ENCODE assay signal across 8 mouse cellular contexts in genomic region chr10:67984271-67984943, GRCm38 (mm10). TPM values are rescaled to one million over a fixed set of nuclear protein-coding genes. Genes with fewer than 3 reads are reported as not detected.
DNase-seq lines count a peak whose midpoint lies in the region; ATAC-seq and TF ChIP-seq lines count a peak whose summit lies in the region.

No protein-coding gene starts in this region.

- 47% methylated on average over 13 of the region's 13 CpGs for WGBS in thymus, adult 2 months
- 36% methylated on average over 13 of the region's 13 CpGs for WGBS in intestine, postnatal 0 days
- WGBS in limb, embryonic 13.5 days = 45% methylated on average over 13 of the region's 13 CpGs

- no peak overlapping the region for H3K4me2 ChIP-seq in intestine, postnatal 0 days (replicated peaks; ENCODE audit: low read depth)
- H3K4me2 ChIP-seq in limb, embryonic 13.5 days (replicated peaks) = no peak overlapping the region

- H3K4me1 ChIP-seq in thymus, adult 2 months (replicated peaks; ENCODE audit: control insufficient read depth, insufficient read depth, low read length) = peaks cover 8% of the 10 kb centered on the region
- H3K4me1 ChIP-seq in intestine, postnatal 0 days (replicated peaks; ENCODE audit: control insufficient read depth, insufficient read depth, low read length) = no peaks in the 10 kb centered on the region
- peaks cover 8% of the 10 kb centered on the region for H3K4me1 ChIP-seq in limb, embryonic 13.5 days

- no peak overlapping the region for H3K27ac ChIP-seq in thymus, adult 2 months (ENCODE audit: control insufficient read depth, insufficient read depth, low read length)
- H3K27ac ChIP-seq in intestine, postnatal 0 days (ENCODE audit: low read depth, low read length) = no peak overlapping the region
- no peak overlapping the region for H3K27ac ChIP-seq in limb, embryonic 13.5 days

- DNase-seq in thymus, adult 2 months = peak; percentile 43
- DNase-seq in thymus, adult 18-20 months = no peak
- peak; percentile 55 for DNase-seq in cerebellum, adult 8-10 months
- DNase-seq in forelimb bud, embryonic 11.5 days (ENCODE audit: low read depth, low spot score) = peak; percentile 70
- DNase-seq in thymus, postnatal 0 days (ENCODE audit: low spot score) = peak; percentile 49

- H3K36me3 ChIP-seq in thymus, adult 2 months (ENCODE audit: control insufficient read depth, insufficient read depth, low read length) = 0 out of 2 replicates have a peak, but pooled peaks cover 4% of the 10 kb centered on the region
- H3K36me3 ChIP-seq in intestine, postnatal 0 days (ENCODE audit: control insufficient read depth, insufficient read depth) = no peaks in the 10 kb centered on the region
- peaks cover 5% of the 10 kb centered on the region; the same call in 1 of the 2 replicates for H3K36me3 ChIP-seq in limb, embryonic 13.5 days

- H3K27me3 ChIP-seq in thymus, adult 2 months (ENCODE audit: control insufficient read depth, insufficient read depth, low read length) = no peaks in the 10 kb centered on the region
- H3K27me3 ChIP-seq in intestine, postnatal 0 days (replicated peaks; ENCODE audit: control insufficient read depth, insufficient read depth, low read length) = no peaks in the 10 kb centered on the region
- no peaks in the 10 kb centered on the region for H3K27me3 ChIP-seq in limb, embryonic 13.5 days

- H3K9ac ChIP-seq in intestine, postnatal 0 days (ENCODE audit: low read depth, low read length) = no peak overlapping the region
- H3K9ac ChIP-seq in limb, embryonic 13.5 days = no peak overlapping the region

- H3K9me3 ChIP-seq in intestine, postnatal 0 days (ENCODE audit: control insufficient read depth) = no peaks in the 10 kb centered on the region
- H3K9me3 ChIP-seq in limb, embryonic 13.5 days = no peaks in the 10 kb centered on the region

- no peak overlapping the region for H3K4me3 ChIP-seq in thymus, adult 2 months (ENCODE audit: control insufficient read depth, insufficient read depth, low read length)
- H3K4me3 ChIP-seq in intestine, postnatal 0 days (ENCODE audit: low read depth, low read length) = no peak overlapping the region
- H3K4me3 ChIP-seq in limb, embryonic 13.5 days = no peak overlapping the region

- no peak for ATAC-seq in intestine, postnatal 0 days
- ATAC-seq in limb, embryonic 13.5 days (ENCODE audit: low FRiP score, low read depth) = peak; percentile 64; the same call in 1 of the 2 replicates
- ATAC-seq in monocyte, adult 5-6 weeks (replicated peaks; ENCODE audit: insufficient number of reproducible peaks, low FRiP score, low TSS enrichment, poor library complexity, severe bottlenecking) = peak; percentile 77

- no peak for TF ChIP-seq CTCF in thymus, adult 2 months (IDR thresholded peaks at IDR 0.05; ENCODE audit: borderline replicate concordance, control insufficient read depth, extremely low read depth, insufficient read depth, low read length, poor library complexity)
- peak; percentile 92 for TF ChIP-seq CTCF in intestine, postnatal 0 days (IDR thresholded peaks at IDR 0.05; ENCODE audit: low read depth)

- TF ChIP-seq POLR2A in thymus, adult 2 months (IDR thresholded peaks at IDR 0.05; ENCODE audit: control insufficient read depth, extremely low read depth, insufficient read depth, low read length, poor library complexity) = no peak

RNA-seq across cellular contexts. Expression of gene Rtkn2, which starts 5.0 kb away (rescaled TPM):
- 4.2 and 6.6 TPM in 2 replicates for polyA plus RNA-seq in thymus, adult 2 months (2012; rRNA removed)
- 1.2 TPM in 2 replicates for polyA plus RNA-seq in intestine, postnatal 0 days (2015; fragmentation: Nextera tagmentation; extraction: Ambion mirVana)
- polyA plus RNA-seq in limb, embryonic 13.5 days (2015; fragmentation: Nextera tagmentation; extraction: Ambion mirVana) = 9.2 and 10.8 TPM in 2 replicates
- 0.76 TPM in 1 of 3 replicates, not detected in the others for total RNA-seq in monocyte, adult 5-6 weeks (2017)
- 13.6 and 16.0 TPM in 2 replicates for polyA plus RNA-seq in thymus, postnatal 0 days (2015; fragmentation: Nextera tagmentation; extraction: Ambion mirVana)

Comparison
In these comparisons a context has a peak if more than half of its experiments do, and no peak if none do; other contexts are left out.
1. DNase-seq: peak in thymus, adult 2 months (single experiment), cerebellum, adult 8-10 months (single experiment), forelimb bud, embryonic 11.5 days (single experiment) and thymus, postnatal 0 days (single experiment); none in thymus, adult 18-20 months (0 of 2).